Mouse (Mus musculus): ENCODE measurements around the gene Dchs1.

- TF ChIP-seq CTCF (IDR thresholded peaks at IDR 0.05; ENCODE audit: borderline replicate concordance, insufficient read depth, low read depth, low read length) (no peak), POLR2A (IDR thresholded peaks at IDR 0.05; ENCODE audit: borderline replicate concordance, insufficient read depth, low read length) (no peak)
Measured at GRCm38 (mm10) chr7:105777316-105777715, 10.1 kb downstream of the Dchs1 start.

Measured in cerebellum, adult 2 months (tissue).